Mouse (Mus musculus): Measurements from ENCODE around the gene Pde4dip. TPM values are rescaled to one million over a fixed set of nuclear protein-coding genes. Genes with fewer than 3 reads are reported as not detected.

The Pde4dip gene
- polyA plus RNA-seq, 1 experiment: 134 TPM

DNA sequence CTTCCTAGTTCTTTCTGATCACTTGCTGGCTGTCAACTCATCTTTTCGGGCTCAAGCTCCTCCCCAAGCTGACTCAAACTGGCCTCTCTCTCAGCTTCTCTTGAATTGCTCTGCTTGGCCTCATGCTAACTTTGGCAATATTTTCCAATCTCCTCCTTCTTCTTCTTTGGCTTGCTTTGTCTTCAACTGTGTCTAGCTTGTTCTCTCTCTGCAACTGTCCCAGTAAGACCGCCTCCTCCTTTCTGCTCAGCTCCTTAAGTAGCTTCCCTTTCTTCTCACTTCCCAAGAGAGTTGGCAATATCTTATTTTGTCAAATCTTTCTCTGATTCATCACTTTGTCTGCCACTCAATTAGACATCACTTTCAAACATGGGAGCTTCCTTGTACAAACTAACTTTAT lies 36.7 kb downstream of the Pde4dip start:
- H3K36me3 ChIP-seq (ENCODE audit: control insufficient read depth, insufficient read depth): no peaks in the 10 kb centered on the region
- TF ChIP-seq TCF3 (IDR thresholded peaks at IDR 0.05; ENCODE audit: insufficient read length, low read depth): no peak
- no peak for TF ChIP-seq POLR2A (IDR thresholded peaks at IDR 0.05; ENCODE audit: insufficient read length, low read depth)
- TF ChIP-seq TCF12 (IDR thresholded peaks at IDR 0.05; ENCODE audit: insufficient read depth, poor library complexity, severe bottlenecking): no peak
- TF ChIP-seq POLR2AphosphoS2 (IDR thresholded peaks at IDR 0.05; ENCODE audit: insufficient read length, low read depth): no peak
- no peak for TF ChIP-seq REST (IDR thresholded peaks at IDR 0.05; ENCODE audit: insufficient read depth, insufficient read length)
- H3ac ChIP-seq (ENCODE audit: control insufficient read depth, insufficient read length): no peak overlapping the region
- H3K4me3 ChIP-seq: no peak overlapping the region
- no peak overlapping the region for H3K4me2 ChIP-seq (ENCODE audit: low read depth)
- no peaks in the 10 kb centered on the region for H3K27me3 ChIP-seq (ENCODE audit: control insufficient read depth, insufficient read depth, insufficient read length)
- H3K79me2 ChIP-seq (ENCODE audit: control insufficient read depth, insufficient read depth): no peaks in the 10 kb centered on the region

GRCm38 (mm10) chr3:97847626-97848025 lies 40.9 kb downstream of the Pde4dip start:
- Histone ChIP-seq H3K79me2 (ENCODE audit: control insufficient read depth, insufficient read depth) (peaks cover 5% of the 10 kb centered on the region), H3K27me3 (ENCODE audit: control insufficient read depth, insufficient read depth, insufficient read length) (no peaks in the 10 kb centered on the region), H3K4me2 (ENCODE audit: low read depth) (no peak overlapping the region), H3ac (ENCODE audit: control insufficient read depth, insufficient read length) (no peak overlapping the region), H3K4me3 (no peak overlapping the region), H3K36me3 (ENCODE audit: control insufficient read depth, insufficient read depth) (peaks cover 5% of the 10 kb centered on the region)
- TF ChIP-seq USF1 (IDR thresholded peaks at IDR 0.05; ENCODE audit: low read depth): no peak
- TF ChIP-seq MAX (IDR thresholded peaks at IDR 0.05; ENCODE audit: low read depth): no peak

DNA sequence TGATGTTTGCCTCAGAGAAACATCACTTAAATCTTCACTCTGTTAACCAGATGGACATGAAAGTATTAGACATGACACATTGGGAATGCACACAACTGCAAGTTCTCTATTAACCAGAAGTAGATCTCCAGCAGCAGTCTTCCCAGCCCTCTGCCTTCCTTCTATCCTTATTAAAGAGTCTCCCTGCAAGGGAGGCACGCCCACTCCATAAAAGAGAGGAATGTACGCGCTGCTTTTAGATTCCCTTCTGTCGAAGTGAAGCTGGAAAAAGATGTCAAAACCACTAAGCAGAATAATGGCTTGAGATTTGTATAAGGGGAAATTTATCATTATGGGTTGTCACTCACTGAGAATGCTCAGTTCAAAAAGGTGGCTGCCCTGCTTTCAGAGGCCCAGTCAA lies 42.1 kb downstream of the Pde4dip start:
- peaks cover 5% of the 10 kb centered on the region for H3K79me2 ChIP-seq (ENCODE audit: control insufficient read depth, insufficient read depth)
- no peak overlapping the region for H3ac ChIP-seq (ENCODE audit: control insufficient read depth, insufficient read length)
- no peak overlapping the region for H3K4me2 ChIP-seq (ENCODE audit: low read depth)
- H3K36me3 ChIP-seq (ENCODE audit: control insufficient read depth, insufficient read depth): peaks cover 5% of the 10 kb centered on the region
- TF ChIP-seq MAX (IDR thresholded peaks at IDR 0.05; ENCODE audit: low read depth) (no peak), MYOD1 (IDR thresholded peaks at IDR 0.05; ENCODE audit: control insufficient read depth in 1 of 3, insufficient read length in 2 of 3, low read depth in 2 of 3) (no peak), USF1 (IDR thresholded peaks at IDR 0.05; ENCODE audit: low read depth) (no peak), E2F4 (IDR thresholded peaks at IDR 0.05; ENCODE audit: insufficient read depth) (no peak), REST (IDR thresholded peaks at IDR 0.05; ENCODE audit: insufficient read depth, insufficient read length) (no peak), MYOG (IDR thresholded peaks at IDR 0.05; ENCODE audit: control insufficient read depth in 1 of 3, insufficient read depth in 1 of 3, insufficient read length in 2 of 3, low read depth in 2 of 3) (no peak), SRF (IDR thresholded peaks at IDR 0.05; ENCODE audit: control insufficient read depth, insufficient read length, low read depth) (no peak), TCF3 (IDR thresholded peaks at IDR 0.05; ENCODE audit: insufficient read length, low read depth) (no peak), TCF12 (IDR thresholded peaks at IDR 0.05; ENCODE audit: insufficient read depth, poor library complexity, severe bottlenecking) (no peak), CEBPB (IDR thresholded peaks at IDR 0.05; ENCODE audit: insufficient read depth, poor library complexity, severe bottlenecking) (no peak), POLR2AphosphoS2 (IDR thresholded peaks at IDR 0.05; ENCODE audit: insufficient read length, low read depth) (no peak), POLR2A (IDR thresholded peaks at IDR 0.05; ENCODE audit: insufficient read length, low read depth) (no peak)
- H3K4me3 ChIP-seq: no peak overlapping the region
- H3K27me3 ChIP-seq (ENCODE audit: control insufficient read depth, insufficient read depth, insufficient read length): no peaks in the 10 kb centered on the region

GRCm38 (mm10) chr3:97844821-97845201 lies 43.7 kb downstream of the Pde4dip start:
- Histone ChIP-seq H3K36me3 (ENCODE audit: control insufficient read depth, insufficient read depth) (peaks cover 7% of the 10 kb centered on the region), H3K79me2 (ENCODE audit: control insufficient read depth, insufficient read depth) (peaks cover 5% of the 10 kb centered on the region), H3ac (ENCODE audit: control insufficient read depth, insufficient read length) (no peak overlapping the region), H3K4me3 (no peak overlapping the region), H3K27me3 (ENCODE audit: control insufficient read depth, insufficient read depth, insufficient read length) (no peaks in the 10 kb centered on the region), H3K4me2 (ENCODE audit: low read depth) (no peak overlapping the region)
- TF ChIP-seq E2F4 (IDR thresholded peaks at IDR 0.05; ENCODE audit: insufficient read depth) (no peak), REST (IDR thresholded peaks at IDR 0.05; ENCODE audit: insufficient read depth, insufficient read length) (no peak), TCF12 (IDR thresholded peaks at IDR 0.05; ENCODE audit: insufficient read depth, poor library complexity, severe bottlenecking) (no peak)

DNA sequence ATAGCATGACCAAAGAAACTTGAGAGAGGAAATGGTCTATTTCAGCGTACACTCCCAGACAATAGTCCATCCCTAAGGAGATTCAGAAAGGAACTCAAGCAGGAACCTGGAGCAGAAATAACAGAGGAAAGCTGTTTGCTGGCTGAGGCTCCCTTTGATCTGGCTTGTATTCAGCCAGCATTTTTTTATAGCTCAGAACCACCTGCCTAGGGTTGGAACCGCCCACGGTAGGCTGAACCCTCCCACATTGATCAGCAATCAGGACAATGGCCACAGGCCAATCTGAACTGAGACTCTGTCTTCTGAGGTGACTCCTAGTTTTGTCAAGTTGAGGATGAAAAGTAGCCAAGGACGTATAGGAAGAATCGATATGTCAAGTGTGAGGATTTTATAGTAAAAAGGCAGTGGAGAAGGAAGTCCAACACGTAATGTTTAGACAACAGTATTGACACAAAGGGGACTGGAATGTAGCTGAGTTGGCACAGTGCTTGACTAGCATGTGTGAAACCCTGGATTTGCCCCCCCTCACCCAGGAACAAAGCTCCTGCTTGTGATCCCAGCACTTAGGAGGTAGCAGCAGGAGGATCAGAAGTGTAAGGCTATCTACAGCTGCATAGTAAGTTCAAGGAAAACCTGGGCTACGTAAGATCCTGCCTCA lies 44.2 kb downstream of the Pde4dip start:
- Histone ChIP-seq H3ac (ENCODE audit: control insufficient read depth, insufficient read length) (no peak overlapping the region), H3K79me2 (ENCODE audit: control insufficient read depth, insufficient read depth) (peaks cover 5% of the 10 kb centered on the region), H3K4me2 (ENCODE audit: low read depth) (no peak overlapping the region), H3K36me3 (ENCODE audit: control insufficient read depth, insufficient read depth) (peaks cover 10% of the 10 kb centered on the region), H3K4me3 (no peak overlapping the region), H3K27me3 (ENCODE audit: control insufficient read depth, insufficient read depth, insufficient read length) (no peaks in the 10 kb centered on the region)
- TF ChIP-seq REST (IDR thresholded peaks at IDR 0.05; ENCODE audit: insufficient read depth, insufficient read length) (no peak), MYOD1 (IDR thresholded peaks at IDR 0.05; ENCODE audit: control insufficient read depth in 1 of 3, insufficient read length in 2 of 3, low read depth in 2 of 3) (no peak), E2F4 (IDR thresholded peaks at IDR 0.05; ENCODE audit: insufficient read depth) (no peak), MAX (IDR thresholded peaks at IDR 0.05; ENCODE audit: low read depth) (no peak)

DNA sequence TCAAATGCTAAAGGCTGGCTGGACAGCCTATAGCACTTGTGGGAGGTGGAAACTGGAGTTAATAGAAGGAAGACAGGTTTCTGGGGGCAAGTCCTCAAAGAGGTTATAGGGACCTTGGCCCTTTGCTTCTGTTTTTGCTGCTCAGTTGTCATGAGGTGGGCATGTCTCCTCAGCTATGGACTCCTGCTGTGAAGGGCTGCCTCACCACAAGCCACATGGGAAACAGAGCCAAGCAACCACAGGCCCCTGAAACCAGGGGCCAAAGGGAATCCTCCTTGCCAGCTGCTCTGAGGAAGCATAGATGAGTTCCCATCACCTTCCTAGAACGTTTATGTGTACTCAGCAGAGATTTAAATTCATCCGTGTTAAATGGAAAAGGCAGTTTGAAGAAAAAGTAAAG lies 45.9 kb downstream of the Pde4dip start:
- no peak overlapping the region for H3K4me2 ChIP-seq (ENCODE audit: low read depth)

More for the DNA sequence above, 45.9 kb downstream of the Pde4dip start:
- H3K79me2 ChIP-seq (ENCODE audit: control insufficient read depth, insufficient read depth): peaks cover 5% of the 10 kb centered on the region
- no peaks in the 10 kb centered on the region for H3K27me3 ChIP-seq (ENCODE audit: control insufficient read depth, insufficient read depth, insufficient read length)
- H3ac ChIP-seq (ENCODE audit: control insufficient read depth, insufficient read length): no peak overlapping the region
- peaks cover 10% of the 10 kb centered on the region for H3K36me3 ChIP-seq (ENCODE audit: control insufficient read depth, insufficient read depth)
- H3K4me3 ChIP-seq: no peak overlapping the region
- TF ChIP-seq SRF (IDR thresholded peaks at IDR 0.05; ENCODE audit: control insufficient read depth, insufficient read length, low read depth) (no peak), MYOG (IDR thresholded peaks at IDR 0.05; ENCODE audit: control insufficient read depth in 1 of 3, insufficient read depth in 1 of 3, insufficient read length in 2 of 3, low read depth in 2 of 3) (peak in 1 of 3 experiments; percentile 72), REST (IDR thresholded peaks at IDR 0.05; ENCODE audit: insufficient read depth, insufficient read length) (no peak), USF1 (IDR thresholded peaks at IDR 0.05; ENCODE audit: low read depth) (no peak), CEBPB (IDR thresholded peaks at IDR 0.05; ENCODE audit: insufficient read depth, poor library complexity, severe bottlenecking) (no peak), E2F4 (IDR thresholded peaks at IDR 0.05; ENCODE audit: insufficient read depth) (no peak), POLR2AphosphoS2 (IDR thresholded peaks at IDR 0.05; ENCODE audit: insufficient read length, low read depth) (no peak), POLR2A (IDR thresholded peaks at IDR 0.05; ENCODE audit: insufficient read length, low read depth) (no peak), MAX (IDR thresholded peaks at IDR 0.05; ENCODE audit: low read depth) (no peak), TCF3 (IDR thresholded peaks at IDR 0.05; ENCODE audit: insufficient read length, low read depth) (no peak), TCF12 (IDR thresholded peaks at IDR 0.05; ENCODE audit: insufficient read depth, poor library complexity, severe bottlenecking) (no peak), MYOD1 (IDR thresholded peaks at IDR 0.05; ENCODE audit: control insufficient read depth in 1 of 3, insufficient read length in 2 of 3, low read depth in 2 of 3) (peak in 1 of 3 experiments; percentile 64)

Data from myocyte (in vitro differentiated cells).